Mouse (Mus musculus) spleen, adult 18-20 months (tissue): ENCODE measurements around the gene Hs6st2.

Source experiments
- DNase-seq, 2 experiments: peaks; one replicate each; pipeline ENCODE4 v3.0.0; 2022; ENCODE audit warnings: mixed read lengths in 2 of 2

Gene Hs6st2

DNA sequence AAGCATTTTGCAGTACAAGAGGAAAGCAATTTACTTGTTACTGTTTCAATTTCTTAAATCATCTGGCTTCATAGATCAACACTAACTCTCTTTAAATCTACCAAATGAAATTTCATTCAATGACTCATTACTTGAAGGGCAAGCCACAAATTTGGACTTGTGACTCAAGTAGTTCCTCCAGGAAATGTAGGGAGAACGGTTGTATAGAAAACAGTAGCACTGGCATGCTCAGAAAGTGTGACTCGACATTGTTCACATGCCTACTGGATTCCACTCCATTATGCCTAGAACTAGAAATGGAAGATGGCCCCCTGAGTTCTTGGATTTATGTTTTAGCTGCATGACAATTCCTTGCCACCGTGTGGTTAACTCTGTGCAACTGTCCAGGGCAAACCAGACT, 100.0 kb downstream of the Hs6st2 start:
- DNase-seq = no peak

DNA sequence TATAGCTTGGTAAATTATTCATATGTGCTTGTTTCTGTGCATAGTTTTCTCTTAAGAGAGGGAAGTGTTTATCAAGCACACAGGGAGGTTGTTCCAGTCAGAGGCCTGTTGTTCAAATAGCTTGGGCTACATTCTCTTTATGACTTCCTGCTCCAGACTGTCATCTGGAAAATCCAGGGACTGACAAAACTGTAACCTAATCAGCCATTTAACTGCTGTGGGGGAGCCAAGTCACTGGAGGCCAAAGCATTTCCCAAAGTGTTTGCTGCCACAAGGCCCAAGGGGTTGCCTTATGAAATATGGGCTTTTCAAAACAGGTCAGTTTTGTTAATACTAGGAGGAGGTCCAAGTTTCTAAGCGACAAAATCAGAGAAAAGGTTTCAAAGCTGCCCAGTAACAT, 119.8 kb downstream of the Hs6st2 start:
- DNase-seq = no peak

DNA sequence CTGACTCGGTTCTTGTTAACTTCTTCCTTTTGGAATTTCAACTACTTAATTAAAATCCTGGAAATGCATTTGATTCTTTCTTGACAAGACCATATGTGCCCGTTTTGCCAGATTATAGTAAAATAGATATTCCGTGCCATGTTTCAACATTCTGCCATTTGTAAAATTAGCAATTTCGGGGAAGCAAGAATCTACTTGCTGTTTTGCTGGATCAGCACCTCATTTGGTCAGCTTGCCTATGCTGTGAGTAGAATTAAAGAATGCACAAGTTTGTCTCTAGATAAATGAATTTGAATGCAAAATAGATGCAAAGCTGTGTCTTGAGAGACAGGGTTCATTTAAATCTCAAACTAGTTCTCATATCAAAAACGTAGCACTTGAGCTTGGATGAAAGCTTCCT, 142.0 kb downstream of the Hs6st2 start:
- DNase-seq = no peak

DNA sequence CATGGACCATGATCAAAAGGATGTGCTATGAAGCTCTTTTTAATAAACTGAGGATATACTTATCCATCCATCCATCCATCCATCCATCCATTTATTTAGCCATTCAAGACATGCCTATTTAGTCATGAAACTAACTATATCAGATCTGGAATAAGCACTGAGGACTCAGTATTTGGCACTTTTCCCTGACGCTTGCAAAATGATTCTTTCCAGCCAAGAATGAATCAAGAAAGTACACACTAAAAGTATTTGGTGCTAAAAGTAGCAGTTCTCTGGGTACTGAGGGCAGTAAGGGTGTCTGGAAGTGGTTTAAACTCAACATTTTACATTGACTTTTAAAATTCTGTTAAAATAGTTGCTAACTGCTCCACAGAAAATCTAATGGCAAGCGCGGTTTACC, 144.6 kb downstream of the Hs6st2 start:
- no peak for DNase-seq

DNA sequence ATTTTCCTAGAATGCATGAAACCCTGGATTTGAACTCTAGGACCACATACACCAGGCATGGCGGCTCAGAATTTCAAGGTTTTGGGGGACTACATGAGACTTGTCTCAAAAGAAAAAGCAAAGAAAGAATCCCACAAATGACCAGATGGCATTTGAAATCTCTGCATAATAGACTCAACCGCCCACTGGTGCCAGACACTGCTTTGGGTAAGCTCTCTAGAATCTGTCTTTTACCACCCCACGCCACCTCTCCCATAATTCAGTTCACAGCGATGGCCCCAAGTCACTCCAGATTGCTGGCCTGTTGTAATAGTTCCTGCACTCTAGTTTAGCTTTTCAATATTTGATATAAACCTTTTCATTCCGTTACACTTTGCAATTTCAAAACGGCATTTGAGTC, 146.4 kb downstream of the Hs6st2 start:
- no peak for DNase-seq

DNA sequence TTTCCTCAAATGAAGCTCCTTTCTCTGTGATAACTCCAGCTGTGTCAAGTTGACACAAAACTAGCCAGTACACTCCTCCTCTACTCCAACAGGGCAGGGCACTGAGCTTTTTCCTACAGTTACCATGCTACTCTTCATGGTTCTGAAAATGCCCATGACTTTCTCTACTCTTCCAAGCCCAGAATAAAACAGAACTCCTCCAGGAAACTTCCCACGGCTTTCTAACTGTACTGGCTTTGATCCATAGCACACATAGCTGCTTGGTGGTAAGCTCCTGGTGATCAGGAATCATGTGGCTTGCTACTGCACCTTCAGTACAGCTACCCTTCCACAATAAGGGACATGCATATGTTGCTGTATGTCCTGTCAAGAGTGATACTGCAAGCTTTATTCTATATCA, 150.5 kb downstream of the Hs6st2 start:
- no peak for DNase-seq

DNA sequence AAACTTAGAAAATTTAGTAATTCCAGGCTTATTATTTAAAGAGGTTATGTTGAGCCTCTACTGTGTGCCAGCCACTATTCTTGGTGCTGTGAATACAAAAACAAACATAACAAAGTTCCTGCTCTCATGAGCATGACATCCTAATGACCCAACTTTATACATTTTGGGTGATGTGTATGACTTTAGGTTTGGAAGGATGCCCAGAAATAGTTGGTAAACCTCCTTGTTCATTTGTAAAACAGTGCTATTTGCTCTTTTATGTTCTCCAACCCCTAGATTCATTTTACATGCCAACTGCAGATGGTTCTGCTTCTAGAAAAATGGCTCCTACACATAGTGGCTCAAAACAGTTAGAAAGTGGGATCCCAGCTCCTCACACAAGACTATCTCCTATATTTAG, 153.1 kb downstream of the Hs6st2 start:
- no peak for DNase-seq

DNA sequence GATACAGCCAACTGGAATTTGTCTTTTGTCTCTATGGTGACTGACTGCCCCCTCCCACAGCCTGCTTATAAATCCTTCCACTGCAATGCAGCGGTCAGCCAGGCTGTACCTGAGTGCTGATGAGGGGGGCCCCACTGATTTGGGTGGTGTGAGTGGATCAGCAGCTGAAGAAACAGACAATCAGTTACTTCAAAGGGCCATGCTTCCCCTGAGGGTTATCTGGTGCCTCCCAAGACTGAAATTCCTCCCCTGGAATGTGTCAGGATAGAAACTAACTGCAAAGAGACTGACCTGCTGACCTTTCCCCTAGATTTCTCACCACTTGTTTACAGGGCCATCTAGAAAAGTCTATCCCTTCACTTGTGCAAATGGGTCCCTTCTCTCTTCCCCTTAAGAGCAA, 166.8 kb downstream of the Hs6st2 start:
- DNase-seq = no peak

DNA sequence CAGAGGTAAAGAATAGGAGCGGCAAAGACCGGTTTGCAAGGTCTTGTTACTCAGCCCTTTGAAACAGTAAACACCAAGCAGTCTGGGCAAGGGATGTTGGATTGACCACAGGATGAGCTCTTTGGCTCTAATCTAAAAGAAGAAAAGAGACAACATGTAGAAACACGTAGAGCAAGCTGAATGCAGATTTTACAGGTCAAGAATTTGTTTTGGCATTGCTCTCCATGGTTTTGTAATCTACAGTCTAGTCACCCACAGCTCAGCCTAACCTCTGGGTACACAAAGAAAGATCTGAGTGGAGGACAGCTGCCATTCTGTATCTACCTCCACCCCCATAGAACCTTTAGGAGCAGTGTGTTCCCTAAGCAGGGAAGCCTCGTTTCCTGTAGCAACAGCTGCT, 175.1 kb downstream of the Hs6st2 start:
- DNase-seq = no peak

DNA sequence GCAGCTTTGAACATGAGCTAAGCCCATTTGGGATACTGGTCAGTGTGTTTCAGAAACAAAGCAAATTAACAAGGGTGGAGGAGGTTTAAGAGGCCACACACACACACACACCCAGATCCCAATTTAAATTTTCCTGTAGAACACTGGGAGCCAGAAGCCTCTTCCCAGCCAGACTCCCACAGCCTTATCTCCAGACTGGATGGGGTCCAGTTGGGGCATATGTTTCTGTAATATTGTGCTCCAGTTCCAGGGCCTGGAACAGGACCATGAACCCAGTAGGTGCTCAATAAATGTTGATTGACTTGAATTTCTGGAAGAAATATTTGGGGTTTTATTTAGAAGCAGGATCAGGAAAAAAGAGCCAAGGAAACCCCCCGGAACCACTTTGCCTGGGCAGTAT, 176.0 kb downstream of the Hs6st2 start:
- DNase-seq = no peak

DNA sequence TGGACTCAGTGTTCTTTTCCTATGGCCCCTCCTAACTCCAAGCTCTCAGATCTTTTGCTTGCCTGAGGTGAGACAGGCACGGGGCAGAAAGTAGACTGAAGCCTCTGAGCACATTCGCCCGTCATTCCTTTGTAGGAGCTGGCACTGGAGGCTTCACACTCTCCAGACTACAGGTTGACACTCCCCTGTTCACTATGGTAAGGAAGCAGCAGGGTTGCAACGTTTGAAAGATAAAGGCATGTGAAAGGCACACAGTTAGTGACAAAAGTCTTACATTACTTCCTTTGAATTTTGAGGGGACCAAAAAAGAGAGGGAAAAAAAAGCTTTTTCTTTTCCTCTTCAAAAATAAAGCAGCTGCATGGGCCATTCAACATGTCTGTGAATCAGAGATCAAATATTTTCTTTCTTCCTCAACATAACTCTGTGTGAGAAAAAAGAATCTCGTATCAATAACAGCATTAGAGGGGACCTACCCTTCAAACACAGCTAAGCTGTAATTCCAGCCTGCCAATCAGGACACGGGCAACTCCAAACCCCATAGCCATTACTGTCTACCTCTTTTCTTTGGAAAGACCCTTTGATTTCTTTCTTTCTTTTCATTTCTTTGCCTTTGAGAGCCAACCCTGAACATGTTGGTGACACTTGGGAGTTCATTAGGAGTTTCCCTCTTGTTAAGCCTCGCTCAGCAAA, 177.7 kb downstream of the Hs6st2 start:
- DNase-seq = no peak

DNA sequence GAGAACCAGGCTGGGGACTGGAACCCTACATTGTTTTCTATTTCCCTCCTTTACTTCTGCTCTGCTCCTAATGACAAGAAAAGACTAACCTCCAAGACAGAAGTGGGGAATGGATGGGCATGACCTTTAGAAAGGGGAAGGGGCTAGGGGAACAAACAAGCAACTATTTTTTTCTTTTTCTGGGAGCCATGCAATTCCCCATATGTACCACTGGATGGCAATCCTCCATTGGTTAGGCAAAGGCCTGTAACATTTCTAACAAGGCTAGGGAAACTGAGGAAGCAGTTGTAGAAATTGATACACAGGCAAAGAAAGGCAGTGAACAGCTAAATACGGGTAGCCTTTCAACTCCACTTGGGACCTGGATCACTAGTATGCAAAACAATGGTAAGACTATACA, 183.8 kb downstream of the Hs6st2 start:
- no peak for DNase-seq

DNA sequence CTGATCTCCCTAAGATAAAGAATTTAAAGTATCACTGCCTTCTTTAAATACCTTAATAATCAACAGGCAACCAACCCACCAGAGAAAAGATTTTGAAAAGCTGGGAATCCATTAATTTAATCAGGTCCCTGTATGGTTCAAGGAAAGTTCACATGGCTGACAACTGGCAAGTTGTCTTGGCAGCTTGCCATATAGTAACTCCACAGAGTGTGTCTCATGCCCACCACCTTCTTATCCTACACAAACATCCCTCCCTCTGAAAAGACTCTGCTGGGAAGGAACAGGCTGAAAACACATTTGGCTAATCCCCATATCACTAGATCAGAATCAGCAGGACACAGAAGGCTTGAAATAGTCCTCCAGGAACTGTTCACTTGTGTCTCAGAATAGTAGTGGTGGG, 193.3 kb downstream of the Hs6st2 start:
- no peak for DNase-seq

DNA sequence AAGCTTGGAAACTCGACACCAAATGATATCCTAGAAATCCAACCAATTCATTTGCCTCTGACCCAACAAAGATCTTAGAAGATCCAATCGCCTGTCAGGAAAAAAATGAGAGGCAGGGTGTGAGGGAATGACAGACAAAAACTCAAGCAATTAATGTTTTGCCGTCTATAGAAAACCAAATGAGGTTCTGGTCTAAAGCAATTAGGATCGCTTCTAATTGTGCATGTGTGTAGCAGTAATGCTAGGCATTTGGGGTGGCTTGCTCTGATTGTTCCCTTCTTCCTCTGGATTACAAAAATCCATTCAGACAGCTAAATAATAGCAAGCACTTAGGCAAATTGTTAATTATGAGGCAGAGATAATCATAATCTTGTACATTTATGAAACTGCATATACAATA, 212.2 kb downstream of the Hs6st2 start:
- no peak for DNase-seq

DNA sequence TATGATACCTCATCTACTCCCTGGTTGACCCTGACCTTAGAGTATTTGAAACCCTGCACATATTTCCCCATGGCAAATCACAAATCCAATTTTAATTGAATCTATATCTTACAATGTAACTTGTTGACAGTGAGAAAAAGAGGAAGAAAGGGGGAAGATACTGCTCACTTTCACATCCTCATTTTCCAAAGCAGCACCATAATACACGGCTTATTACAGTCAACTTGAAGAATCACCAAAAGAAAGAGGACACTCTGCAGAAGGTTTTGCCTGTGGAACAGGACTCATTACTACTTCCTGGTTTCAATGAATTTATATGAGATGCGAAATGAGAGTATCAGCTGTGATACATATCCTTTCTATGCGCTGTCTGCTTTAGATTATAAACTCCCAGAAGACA, 220.2 kb downstream of the Hs6st2 start:
- no peak for DNase-seq

DNA sequence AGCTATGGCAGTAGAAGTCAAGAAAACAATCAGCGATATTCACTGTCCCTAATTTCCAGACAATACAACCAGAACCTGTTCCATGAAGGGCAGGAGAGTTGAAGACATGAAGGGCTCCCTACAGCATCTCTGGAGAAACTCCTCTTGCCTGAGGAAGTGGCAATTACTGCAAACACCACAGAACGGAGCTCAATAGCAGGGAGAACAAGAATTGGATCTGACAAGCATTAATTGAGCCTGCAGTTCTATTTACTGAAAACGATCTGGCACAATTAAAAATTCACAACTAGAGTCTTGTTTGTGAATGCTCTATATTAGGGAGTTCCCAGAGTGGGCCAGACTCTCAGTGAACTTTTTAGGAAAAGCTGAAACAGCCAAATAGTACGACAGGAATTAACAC, 238.3 kb downstream of the Hs6st2 start:
- no peak for DNase-seq

DNA sequence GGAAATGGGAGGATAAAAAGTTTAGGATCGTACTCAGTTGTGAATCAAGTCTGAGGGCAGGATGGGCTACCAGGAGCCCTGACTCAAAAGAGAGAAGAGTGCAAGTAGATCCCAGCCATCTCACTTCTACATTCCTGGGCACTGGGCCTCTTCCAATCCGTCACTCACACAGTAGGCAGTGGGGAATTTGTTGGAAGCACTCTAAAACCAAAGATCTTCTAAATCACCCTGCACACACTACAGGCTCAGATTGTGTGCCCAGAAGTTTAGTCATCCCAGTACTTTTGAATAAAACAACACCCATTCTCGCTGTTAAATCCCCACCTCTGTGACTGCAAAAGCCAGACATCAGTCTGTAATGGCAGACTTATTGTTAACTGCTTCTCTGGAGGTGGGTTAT, 249.9 kb downstream of the Hs6st2 start:
- no peak for DNase-seq

DNA sequence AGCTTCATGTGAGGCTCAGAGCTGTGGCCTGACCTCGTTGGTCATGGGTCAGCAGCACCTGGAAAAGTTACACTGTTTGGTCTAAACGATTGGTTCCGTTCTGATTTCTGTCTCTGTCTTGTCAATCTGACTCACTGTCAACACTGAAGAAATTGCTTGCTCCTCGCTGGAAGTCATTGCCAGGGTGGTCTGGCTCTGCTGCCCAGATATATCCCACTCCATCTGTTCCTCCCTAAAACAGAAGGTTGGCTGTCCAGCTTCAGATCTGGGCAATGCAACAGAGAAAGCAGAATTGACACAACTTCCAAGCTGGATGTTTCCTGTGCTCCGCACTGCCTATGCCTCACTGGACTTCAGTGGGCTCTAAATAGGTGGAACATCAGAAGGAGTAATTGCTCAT, 256.6 kb downstream of the Hs6st2 start:
- DNase-seq = no peak

DNA sequence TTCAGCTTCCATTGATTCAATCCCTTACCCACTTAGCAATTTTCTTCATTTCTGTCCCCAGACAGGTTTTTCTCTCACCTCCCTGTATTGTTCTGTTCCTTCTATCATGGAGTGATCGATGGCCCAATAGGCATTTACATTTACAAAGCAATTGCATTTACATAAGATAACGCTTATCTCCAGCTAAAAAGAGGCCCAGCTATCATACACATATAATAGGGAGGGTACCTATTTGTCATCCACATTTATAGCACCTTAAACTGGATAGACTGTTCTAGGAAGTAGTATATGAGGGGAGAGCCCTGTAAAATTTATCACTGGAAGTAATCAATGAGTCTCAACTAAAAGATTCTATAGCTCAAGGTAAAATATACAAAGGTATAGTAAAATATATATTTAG, 271.4 kb downstream of the Hs6st2 start:
- no peak for DNase-seq

DNA sequence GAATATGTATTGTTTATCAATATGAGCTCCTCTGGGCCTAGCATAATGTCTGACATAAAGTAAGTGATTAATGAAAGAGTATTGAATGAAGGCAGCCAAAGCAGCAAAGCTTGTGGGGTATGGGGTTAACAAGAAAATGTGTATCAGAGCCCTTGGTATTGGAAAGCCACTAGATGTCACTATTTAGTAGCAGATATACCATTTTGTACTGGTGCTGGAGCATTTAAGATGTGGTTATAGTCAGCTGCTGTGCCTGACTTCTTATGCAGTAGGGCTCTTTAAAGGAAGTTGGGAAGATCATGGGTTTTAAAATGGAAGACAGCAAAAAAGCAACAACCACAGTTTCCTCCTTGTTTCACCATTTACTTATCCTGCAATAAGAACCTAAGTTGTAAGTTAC, 284.2 kb downstream of the Hs6st2 start:
- DNase-seq = no peak

DNA sequence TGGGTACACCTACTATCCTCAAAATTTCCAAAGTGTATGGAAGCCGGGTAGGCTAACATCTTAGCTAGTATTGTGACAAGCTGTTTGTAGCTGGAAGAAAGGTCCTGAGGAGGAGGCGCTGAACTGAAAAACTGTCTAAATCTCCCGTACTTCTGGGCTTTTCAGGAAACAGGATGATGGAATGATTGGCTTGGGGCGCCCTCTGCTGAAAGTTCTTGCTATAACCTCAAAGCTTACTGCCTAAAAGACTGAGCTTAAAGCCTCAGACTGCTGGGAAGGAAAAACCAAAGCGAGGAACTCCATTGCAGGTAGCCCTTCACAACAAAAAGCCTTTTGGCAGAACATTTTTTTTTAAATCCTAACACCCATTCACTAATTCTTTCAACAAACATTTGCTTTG, 307.0 kb downstream of the Hs6st2 start:
- peak; percentile 10 to 32 for DNase-seq

DNA sequence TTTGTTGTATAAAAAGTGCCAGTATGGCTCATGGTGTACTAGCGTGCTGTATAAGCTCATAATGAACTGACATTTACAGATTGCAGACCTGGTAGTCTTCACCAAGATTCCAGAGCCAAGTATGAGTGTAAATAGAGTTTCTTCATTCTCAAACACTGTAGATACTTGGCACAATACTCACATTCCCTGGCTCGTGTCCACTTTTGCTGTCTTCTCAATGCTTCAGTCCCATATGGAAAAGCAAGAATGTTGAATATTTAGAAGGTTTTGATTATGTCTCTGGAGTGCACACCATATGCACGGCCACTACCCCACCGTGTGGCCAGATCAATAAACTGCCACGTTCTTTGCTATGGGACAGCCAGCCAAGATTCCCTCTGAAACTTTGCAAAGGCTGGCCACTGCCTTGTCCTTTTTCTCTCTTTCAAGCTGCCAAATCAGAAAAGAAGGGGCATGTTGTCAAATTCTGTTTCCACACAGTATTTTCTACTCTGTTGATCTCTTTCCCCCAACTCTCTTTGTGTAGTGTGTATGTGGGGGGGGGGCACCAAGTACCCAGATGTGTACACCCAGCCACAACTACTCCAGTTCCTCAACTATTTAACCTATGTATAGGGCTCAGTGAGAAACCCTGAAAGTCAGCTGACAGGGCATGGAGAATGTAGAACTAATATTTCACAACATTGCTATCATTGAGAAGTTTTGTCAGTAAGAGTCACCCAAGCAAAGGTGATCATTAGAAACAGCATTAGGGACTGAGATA, 309.0 kb downstream of the Hs6st2 start:
- no peak for DNase-seq

DNA sequence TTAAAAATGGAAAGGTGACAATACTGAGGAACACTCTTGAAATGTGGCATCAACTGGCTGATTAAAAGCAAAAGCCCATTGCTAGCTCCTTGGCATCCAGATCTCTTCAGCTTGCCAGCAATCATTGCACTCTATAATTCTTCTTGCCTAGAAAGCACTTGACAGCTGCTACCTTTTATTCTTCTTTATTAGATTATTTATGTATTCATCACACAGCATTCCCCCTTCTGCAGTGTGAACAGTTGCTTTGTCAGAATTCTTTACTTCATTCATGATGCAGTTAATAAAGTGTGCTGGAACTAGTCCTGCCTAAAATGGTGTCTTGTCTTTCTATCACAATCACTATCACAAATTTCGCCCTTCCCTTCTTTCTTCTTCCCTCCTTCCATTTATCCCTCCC, 332.0 kb downstream of the Hs6st2 start:
- DNase-seq = no peak

DNA sequence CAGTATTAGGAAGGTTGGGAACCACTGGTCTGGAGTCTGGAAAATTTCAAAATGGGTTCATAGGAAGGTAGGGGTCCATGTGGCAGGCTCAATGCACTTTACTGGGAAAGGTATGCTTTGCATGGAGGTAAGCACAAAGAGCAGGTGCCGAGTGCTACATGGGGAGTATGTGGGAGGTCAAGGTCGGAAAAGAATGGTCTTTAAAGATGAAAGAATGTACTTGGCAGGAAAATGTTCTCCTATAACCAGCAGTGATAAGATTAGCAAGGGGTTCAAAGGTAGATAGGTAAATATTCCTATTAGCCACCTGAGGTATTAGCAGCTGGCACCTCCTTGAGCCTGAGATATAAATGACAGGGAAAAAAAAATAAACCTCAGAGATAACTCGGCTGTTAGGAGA, 338.1 kb downstream of the Hs6st2 start:
- DNase-seq = no peak
